Mouse (Mus musculus): ENCODE measurements around the gene Nlgn3. TPM values are rescaled to one million over a fixed set of nuclear protein-coding genes. Genes with fewer than 3 reads are reported as not detected.

The Nlgn3 gene
- 1 to 10 TPM in 1 of 2 experiments, under 1 TPM in 1; 0.06 to 1.8 TPM for polyA plus RNA-seq (2017; shearing (Covaris generic))

DNA sequence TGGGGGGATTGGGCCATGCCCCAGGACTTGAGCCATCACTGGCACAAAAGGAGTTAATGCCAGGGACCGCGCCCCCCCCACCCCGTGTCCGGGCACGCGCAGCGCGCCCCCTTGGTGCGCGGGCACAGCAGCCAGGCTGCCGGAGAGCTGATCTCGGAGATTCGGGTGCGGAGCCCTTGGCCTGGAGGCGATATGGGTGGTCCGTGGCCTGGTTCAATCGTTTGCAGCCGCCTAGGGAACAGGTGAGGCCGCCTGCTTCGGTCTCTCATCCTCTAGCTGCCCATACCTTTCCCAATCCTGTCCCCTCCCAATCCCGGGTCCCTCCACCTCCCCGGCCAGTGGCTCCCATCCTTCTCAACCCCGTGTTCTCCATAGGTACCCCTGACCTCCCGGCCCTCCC, at the start of gene Nlgn3:
TSS of gene Nlgn3 (plus strand) at position 114 of the 400 bp plus-strand sequence.

DNA sequence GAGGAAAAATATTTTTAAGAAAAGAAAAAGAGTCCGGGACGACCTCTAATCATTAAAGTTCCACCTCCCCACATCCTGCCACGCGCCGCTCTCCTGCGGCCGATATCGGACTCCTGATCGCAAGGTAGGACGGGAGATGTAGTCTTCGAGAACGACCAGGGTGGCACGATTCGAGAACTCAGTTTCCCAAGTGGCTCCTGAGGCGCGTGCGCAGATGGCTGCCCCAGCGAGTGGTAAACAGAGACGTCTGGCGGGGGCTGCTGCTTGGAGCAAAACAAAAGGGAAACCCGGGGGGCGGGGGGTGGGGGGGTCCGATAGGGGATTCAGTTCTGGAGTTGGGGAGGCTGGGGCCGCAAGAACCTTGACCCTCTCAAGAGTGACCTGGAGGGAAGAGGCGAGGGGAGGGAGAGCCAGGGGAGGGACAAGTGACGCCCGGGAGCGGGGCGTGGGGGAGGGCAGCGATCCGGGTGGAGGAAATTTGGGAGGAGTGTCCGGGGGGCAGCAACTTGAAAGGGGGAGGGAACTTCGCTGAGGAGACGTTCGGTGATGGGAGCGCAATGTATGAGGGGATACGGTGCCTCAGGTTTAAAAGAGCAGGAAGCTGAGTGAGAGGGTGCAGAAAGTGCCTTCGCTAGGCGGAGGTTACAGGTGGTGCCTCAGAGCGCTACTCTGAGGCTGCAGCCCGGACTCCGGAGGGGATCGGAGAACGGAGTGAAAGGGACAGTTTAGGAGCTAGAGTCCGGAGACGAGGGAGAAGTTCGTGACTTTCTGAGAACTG, 44.8 kb upstream of the Nlgn3 start, which contains the start of gene Foxo4:
TSS of gene Foxo4 (plus strand) at position 577 of the 778 bp plus-strand sequence.

DNA sequence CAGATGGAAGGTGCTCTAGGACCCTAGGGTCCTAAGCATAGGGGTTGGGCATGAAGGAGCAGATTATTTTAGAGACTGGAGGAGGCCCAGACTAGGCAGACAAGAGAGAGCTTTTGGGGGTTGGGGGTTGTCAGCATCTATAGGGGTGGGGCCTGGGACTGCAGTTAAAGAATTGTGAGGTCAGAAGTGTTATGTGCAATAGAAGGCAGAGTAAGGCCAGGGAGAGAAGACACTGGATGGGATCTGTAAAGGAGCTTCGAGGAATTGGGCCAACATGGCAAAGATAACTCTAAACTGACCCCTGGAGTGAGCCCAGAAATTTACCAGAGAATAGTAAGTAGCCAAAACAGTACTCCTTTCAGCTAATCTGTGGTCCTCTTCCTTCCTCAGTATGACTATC, 35.1 kb upstream of the Nlgn3 start, which contains the start of gene Gm614:
TSS of gene Gm614 (minus strand) at position 101 of the 400 bp plus-strand sequence.

DNA sequence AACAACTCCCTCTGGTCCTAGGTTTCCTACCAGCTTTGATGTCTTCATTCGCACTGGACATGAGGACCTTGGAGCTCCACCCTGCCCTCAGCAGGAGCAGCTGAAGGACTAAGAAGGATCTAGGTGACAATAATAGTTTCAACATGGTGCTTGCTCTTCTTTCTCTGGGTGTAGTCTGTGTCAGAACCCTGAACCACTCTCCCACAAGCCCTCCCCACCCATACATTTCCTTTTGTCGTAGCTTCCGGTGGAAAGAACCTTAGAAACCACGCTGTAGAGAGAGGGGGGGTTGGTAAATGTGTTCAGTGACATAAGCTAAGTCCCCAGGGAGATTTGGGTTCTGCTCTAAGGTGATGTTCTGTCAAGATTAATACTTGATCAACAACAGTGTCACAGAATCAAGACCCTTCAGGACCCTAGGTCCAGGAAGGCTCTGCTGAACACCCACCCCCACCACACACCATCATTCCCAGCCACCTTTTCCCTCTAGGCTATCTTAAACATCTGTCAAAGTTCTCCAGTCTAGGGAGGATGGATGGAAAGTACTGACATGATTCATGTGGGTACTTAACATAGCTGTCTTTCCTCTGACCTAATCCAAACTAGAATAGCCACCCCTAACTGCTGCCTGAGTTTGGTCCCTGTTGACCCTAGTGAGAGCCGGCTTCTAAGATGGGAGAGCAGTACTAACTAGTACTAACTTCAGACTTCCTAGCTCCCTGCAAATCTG, 30.8 kb upstream of the Nlgn3 start, which contains the start of gene Il2rg:
TSS of gene Il2rg (minus strand) at position 231 of the 730 bp plus-strand sequence.

DNA sequence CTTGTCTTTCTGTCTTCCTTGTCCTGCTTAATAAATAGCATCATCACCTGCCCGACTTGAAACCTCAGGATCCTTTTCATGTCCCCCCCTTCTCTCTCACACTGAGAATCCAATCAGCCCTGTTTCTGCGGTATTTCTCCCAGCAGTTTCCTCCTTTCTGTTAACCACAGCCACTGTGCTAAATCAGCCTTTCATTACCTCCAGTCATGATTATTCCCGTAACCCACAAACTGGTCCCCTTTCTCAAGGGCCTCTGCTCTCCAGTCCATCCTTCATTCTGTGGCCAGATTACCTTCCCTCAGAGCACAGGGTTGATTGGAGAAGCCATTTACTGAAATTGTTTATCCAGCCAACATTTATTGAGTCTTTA, 30.2 kb upstream of the Nlgn3 start, which contains the start of gene Gm20489:
TSS of gene Gm20489 (minus strand) at position 269 of the 370 bp plus-strand sequence.

DNA sequence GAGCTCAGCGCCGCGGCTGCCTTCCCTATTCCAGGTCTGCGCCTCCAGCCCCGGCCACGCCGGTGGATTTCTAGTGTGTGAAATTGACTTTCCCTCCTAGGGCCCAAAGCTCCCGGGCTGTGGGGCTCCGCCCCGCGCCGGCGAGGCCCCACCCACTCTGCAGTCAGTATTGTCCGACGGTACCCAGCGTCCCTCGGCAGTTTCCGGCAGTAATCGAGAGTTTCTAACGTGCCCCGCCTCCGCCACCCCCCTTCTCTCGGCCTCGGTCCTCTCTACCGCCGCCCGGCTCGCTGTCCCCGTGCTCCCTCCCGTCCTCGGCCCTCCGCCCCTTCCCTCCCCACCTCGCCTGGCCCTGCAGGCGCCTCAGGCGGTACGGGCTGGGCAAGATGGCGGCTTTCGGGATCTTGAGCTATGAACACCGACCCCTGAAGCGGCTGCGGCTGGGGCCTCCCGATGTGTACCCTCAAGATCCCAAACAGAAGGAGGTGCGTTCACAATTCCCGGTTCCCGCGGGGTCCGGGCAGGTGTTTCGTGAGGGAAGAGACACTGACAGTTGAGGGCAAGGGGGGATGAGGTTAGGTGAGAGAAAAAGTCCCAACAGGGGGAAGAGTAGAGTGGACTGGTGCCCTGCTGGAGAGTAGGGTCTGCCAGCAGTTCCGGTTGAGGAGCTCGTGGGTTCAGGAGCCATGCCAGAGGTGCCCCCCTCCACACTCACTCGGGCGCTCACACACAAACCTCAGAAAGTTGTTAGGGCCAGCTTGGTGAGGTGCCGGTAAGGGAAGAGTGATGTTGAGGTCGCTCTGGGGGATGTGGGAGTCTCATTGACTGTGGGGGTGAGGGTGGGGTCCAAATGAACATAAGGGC, 24.9 kb upstream of the Nlgn3 start, which contains the start of gene Med12:
TSS of gene Med12 (plus strand) at position 156 of the 864 bp plus-strand sequence.

Other genes starting within 250 kb of the Nlgn3 start
- gene Tex11, start 239.5 kb upstream of the Nlgn3 start, polyA plus RNA-seq (2017; shearing (Covaris generic)) = under 1 TPM in 1 of 2 experiments, not detected in 1; 0.20 TPM
- under 1 TPM; 0.19 to 0.84 TPM for gene Slc7a3, start 213.1 kb upstream of the Nlgn3 start, polyA plus RNA-seq (2017; shearing (Covaris generic))
- gene Snx12, start 76.6 kb upstream of the Nlgn3 start, polyA plus RNA-seq (2017; shearing (Covaris generic)) = 10 to 100 TPM; 50.9 to 59.3 TPM
- 1 to 10 TPM; 1.6 to 2.1 TPM for gene Foxo4, start 44.6 kb upstream of the Nlgn3 start, polyA plus RNA-seq (2017; shearing (Covaris generic))
- 1 to 10 TPM; 2.3 to 3.2 TPM for gene Gm614, start 35.2 kb upstream of the Nlgn3 start, polyA plus RNA-seq (2017; shearing (Covaris generic))
- gene Il2rg, start 30.9 kb upstream of the Nlgn3 start, polyA plus RNA-seq (2017; shearing (Covaris generic)) = 1,000 to 10,000 TPM; 1,499 to 1,719 TPM
- gene Gm20489, start 30.1 kb upstream of the Nlgn3 start, polyA plus RNA-seq (2017; shearing (Covaris generic)) = not detected
- gene Med12, start 25.1 kb upstream of the Nlgn3 start, polyA plus RNA-seq (2017; shearing (Covaris generic)) = 10 to 100 TPM; 69.3 to 84.3 TPM
- gene Gjb1, start 77.2 kb downstream of the Nlgn3 start, polyA plus RNA-seq (2017; shearing (Covaris generic)) = under 1 TPM in 1 of 2 experiments, not detected in 1; 0.95 TPM
- gene Zmym3, start 121.7 kb downstream of the Nlgn3 start, polyA plus RNA-seq (2017; shearing (Covaris generic)) = 10 to 100 TPM; 14.1 to 15.4 TPM
- gene Nono, start 130.2 kb downstream of the Nlgn3 start, polyA plus RNA-seq (2017; shearing (Covaris generic)) = 100 to 1,000 TPM; 255 to 264 TPM
- under 1 TPM in 1 of 2 experiments, not detected in 1; 0.39 TPM for gene Itgb1bp2, start 149.9 kb downstream of the Nlgn3 start, polyA plus RNA-seq (2017; shearing (Covaris generic))
- gene Taf1, start 233.6 kb downstream of the Nlgn3 start, polyA plus RNA-seq (2017; shearing (Covaris generic)) = 10 to 100 TPM; 20.8 to 24.0 TPM

Data from inflammation-experienced regulatory T-cells (primary cell).